Mouse (Mus musculus): Measurements from ENCODE around the gene Gm7544. TPM values are rescaled to one million over a fixed set of nuclear protein-coding genes. Genes with fewer than 3 reads are reported as not detected.

Gene Gm7544
- total and polyA plus RNA-seq, 2 experiments from 2014 or later: not detected

GRCm38 (mm10) chr1:82986738-82987137 is 30.9 kb upstream of the Gm7544 start:
- Histone ChIP-seq H3K9me3 (ENCODE audit: low read length) (no peaks in the 10 kb centered on the region), H3K36me3 (ENCODE audit: insufficient read depth, low read length) (no peaks in the 10 kb centered on the region), H3K4me1 (ENCODE audit: insufficient read depth, low read length) (no peaks in the 10 kb centered on the region), H3K4me3 (ENCODE audit: low read length) (no peak overlapping the region), H3K27me3 (ENCODE audit: insufficient read depth, low read length) (no peaks in the 10 kb centered on the region), H3K27ac (no peak overlapping the region), H3K9ac (replicated peaks; ENCODE audit: low read length) (no peak overlapping the region), H3K4me2 (ENCODE audit: low read depth, low read length) (no peak overlapping the region)
- ATAC-seq: no peak
- WGBS: 92% methylated on average over 6 of the region's 6 CpGs
- no peak for TF ChIP-seq CTCF (IDR thresholded peaks at IDR 0.05; ENCODE audit: low read depth)
- no peak for DNase-seq (ENCODE audit: low spot score)

DNA sequence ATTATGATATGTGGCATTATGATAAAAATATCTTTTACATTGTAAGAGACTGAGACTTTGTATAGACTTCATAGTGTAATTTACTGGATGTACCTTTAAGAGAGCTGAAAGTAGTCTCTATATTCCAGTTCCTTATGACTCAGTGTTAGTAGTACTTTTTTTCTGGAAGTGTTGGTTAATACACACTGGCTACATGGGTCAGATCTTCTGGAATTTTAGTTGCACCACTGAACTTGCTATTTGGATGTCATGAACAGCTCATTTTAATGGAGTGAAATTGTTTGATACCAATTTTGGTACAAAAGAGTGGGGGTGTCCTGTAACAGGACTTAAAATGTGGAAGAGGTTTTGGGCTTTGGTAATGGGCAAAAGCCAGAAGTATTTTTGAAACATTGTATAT is 22.0 kb upstream of the Gm7544 start:
- Histone ChIP-seq H3K9me3 (ENCODE audit: low read length) (no peaks in the 10 kb centered on the region), H3K4me2 (ENCODE audit: low read depth, low read length) (no peak overlapping the region), H3K36me3 (ENCODE audit: insufficient read depth, low read length) (no peaks in the 10 kb centered on the region), H3K4me3 (ENCODE audit: low read length) (no peak overlapping the region), H3K9ac (replicated peaks; ENCODE audit: low read length) (no peak overlapping the region), H3K27me3 (ENCODE audit: insufficient read depth, low read length) (no peaks in the 10 kb centered on the region), H3K27ac (no peak overlapping the region), H3K4me1 (ENCODE audit: insufficient read depth, low read length) (no peaks in the 10 kb centered on the region)
- DNase-seq (ENCODE audit: low spot score) (no peak), ATAC-seq (no peak)
- TF ChIP-seq CTCF (IDR thresholded peaks at IDR 0.05; ENCODE audit: low read depth): no peak

DNA sequence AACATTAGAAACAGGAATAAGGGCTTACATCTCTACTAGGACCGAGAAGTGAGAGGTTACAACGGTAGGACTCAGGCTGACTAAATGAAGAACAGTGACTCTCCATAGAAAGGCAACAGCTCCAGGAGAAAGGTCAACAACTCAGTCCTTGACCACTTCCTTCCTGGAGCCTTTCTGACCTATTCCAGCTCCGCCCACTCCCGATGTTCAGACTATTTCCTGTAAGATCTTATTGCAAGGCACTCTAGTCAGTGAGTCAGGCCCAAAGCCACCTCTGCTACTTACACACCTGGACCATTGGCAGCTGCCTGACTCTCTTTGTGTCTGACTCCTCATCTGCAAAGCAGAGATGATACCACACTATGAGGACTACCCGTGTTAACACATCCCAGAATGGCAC is 19.9 kb upstream of the Gm7544 start:
- TF ChIP-seq CTCF (IDR thresholded peaks at IDR 0.05; ENCODE audit: low read depth): no peak
- Histone ChIP-seq H3K4me1 (ENCODE audit: insufficient read depth, low read length) (no peaks in the 10 kb centered on the region; the same call in 1 of the 2 replicates), H3K36me3 (ENCODE audit: insufficient read depth, low read length) (no peaks in the 10 kb centered on the region), H3K9ac (replicated peaks; ENCODE audit: low read length) (no peak overlapping the region), H3K4me3 (ENCODE audit: low read length) (no peak overlapping the region), H3K27ac (no peak overlapping the region), H3K9me3 (ENCODE audit: low read length) (no peaks in the 10 kb centered on the region), H3K4me2 (ENCODE audit: low read depth, low read length) (no peak overlapping the region), H3K27me3 (ENCODE audit: insufficient read depth, low read length) (no peaks in the 10 kb centered on the region)
- WGBS: 81% methylated on average over 5 of the region's 5 CpGs
- ATAC-seq (no peak), DNase-seq (ENCODE audit: low spot score) (no peak)

DNA sequence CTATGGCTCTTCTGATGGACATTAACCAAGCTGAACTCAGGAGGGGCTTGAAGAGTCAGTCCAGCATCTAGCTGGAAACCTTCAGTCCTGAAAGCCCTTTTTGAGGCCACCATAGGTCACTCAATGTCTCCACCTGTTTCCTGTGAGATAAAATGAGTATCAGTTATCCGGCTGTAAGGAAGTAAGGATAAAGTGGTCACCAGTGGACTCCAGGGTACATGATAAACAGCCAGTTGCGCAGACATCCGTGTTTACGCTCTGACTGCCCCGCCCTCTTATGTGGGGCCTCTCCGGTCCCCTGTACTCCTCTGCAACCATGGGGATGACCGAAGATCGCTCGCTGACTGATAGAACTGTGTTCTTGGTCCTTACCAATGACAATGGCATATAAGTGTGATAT is 18.5 kb upstream of the Gm7544 start:
- no peaks in the 10 kb centered on the region; the same call in 1 of the 2 replicates for H3K4me1 ChIP-seq (ENCODE audit: insufficient read depth, low read length)
- no peaks in the 10 kb centered on the region for H3K27me3 ChIP-seq (ENCODE audit: insufficient read depth, low read length)
- no peaks in the 10 kb centered on the region for H3K36me3 ChIP-seq (ENCODE audit: insufficient read depth, low read length)
- no peak for TF ChIP-seq CTCF (IDR thresholded peaks at IDR 0.05; ENCODE audit: low read depth)
- WGBS: 91% methylated on average over 9 of the region's 9 CpGs
- ATAC-seq (no peak), DNase-seq (ENCODE audit: low spot score) (no peak)
- H3K4me3 ChIP-seq (ENCODE audit: low read length): no peak overlapping the region
- H3K27ac ChIP-seq: no peak overlapping the region
- no peaks in the 10 kb centered on the region for H3K9me3 ChIP-seq (ENCODE audit: low read length)
- no peak overlapping the region for H3K4me2 ChIP-seq (ENCODE audit: low read depth, low read length)
- H3K9ac ChIP-seq (replicated peaks; ENCODE audit: low read length): no peak overlapping the region

GRCm38 (mm10) chr1:82973901-82974300 is 18.1 kb upstream of the Gm7544 start:
- Histone ChIP-seq H3K9ac (replicated peaks; ENCODE audit: low read length) (no peak overlapping the region), H3K36me3 (ENCODE audit: insufficient read depth, low read length) (no peaks in the 10 kb centered on the region), H3K9me3 (ENCODE audit: low read length) (no peaks in the 10 kb centered on the region), H3K4me1 (ENCODE audit: insufficient read depth, low read length) (no peaks in the 10 kb centered on the region; the same call in 1 of the 2 replicates), H3K4me2 (ENCODE audit: low read depth, low read length) (no peak overlapping the region), H3K27me3 (ENCODE audit: insufficient read depth, low read length) (no peaks in the 10 kb centered on the region), H3K4me3 (ENCODE audit: low read length) (no peak overlapping the region), H3K27ac (no peak overlapping the region)
- 82% methylated on average over 6 of the region's 6 CpGs for WGBS
- DNase-seq (ENCODE audit: low spot score): no peak
- no peak for ATAC-seq
- TF ChIP-seq CTCF (IDR thresholded peaks at IDR 0.05; ENCODE audit: low read depth): no peak

- H3K4me1 ChIP-seq (ENCODE audit: insufficient read depth, low read length): no peaks in the 10 kb centered on the region; the same call in 1 of the 2 replicates
- H3K4me3 ChIP-seq (ENCODE audit: low read length): no peak overlapping the region
- no peaks in the 10 kb centered on the region for H3K27me3 ChIP-seq (ENCODE audit: insufficient read depth, low read length)
- TF ChIP-seq CTCF (IDR thresholded peaks at IDR 0.05; ENCODE audit: low read depth): no peak
- H3K27ac ChIP-seq: no peak overlapping the region
- H3K4me2 ChIP-seq (ENCODE audit: low read depth, low read length): no peak overlapping the region
- no peaks in the 10 kb centered on the region for H3K36me3 ChIP-seq (ENCODE audit: insufficient read depth, low read length)
- 85% methylated on average over 1 of the region's 1 CpGs for WGBS
- no peaks in the 10 kb centered on the region for H3K9me3 ChIP-seq (ENCODE audit: low read length)
- DNase-seq (ENCODE audit: low spot score) (no peak), ATAC-seq (no peak)
- no peak overlapping the region for H3K9ac ChIP-seq (replicated peaks; ENCODE audit: low read length)
These were observed 17.4 kb upstream of the Gm7544 start for GRCm38 (mm10) chr1:82973244-82973643.

DNA sequence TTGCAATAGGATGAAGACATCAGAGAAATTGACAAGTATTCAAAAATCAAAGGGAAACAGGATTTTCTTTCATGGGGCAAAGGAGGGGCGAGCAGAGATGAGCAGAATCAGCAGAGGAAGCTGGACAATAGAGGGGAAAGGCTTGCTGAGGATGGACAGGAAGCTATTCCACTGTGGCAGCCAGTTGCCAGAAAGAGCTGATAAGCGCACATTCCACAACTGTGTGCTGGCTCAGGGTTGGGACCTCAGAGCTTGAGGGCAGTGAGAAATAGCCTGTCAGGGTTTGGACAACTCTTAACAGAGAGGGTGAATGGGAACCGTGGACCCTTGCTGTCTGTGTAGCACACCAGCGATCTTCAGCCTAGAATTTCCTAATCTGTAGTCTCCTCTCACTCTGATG is 16.2 kb upstream of the Gm7544 start:
- DNase-seq (ENCODE audit: low spot score) (no peak), ATAC-seq (no peak)
- Histone ChIP-seq H3K4me1 (ENCODE audit: insufficient read depth, low read length) (no peaks in the 10 kb centered on the region; the same call in 1 of the 2 replicates), H3K36me3 (ENCODE audit: insufficient read depth, low read length) (no peaks in the 10 kb centered on the region), H3K27ac (no peak overlapping the region), H3K4me3 (ENCODE audit: low read length) (no peak overlapping the region), H3K4me2 (ENCODE audit: low read depth, low read length) (no peak overlapping the region), H3K9me3 (ENCODE audit: low read length) (no peaks in the 10 kb centered on the region), H3K9ac (replicated peaks; ENCODE audit: low read length) (no peak overlapping the region), H3K27me3 (ENCODE audit: insufficient read depth, low read length) (no peaks in the 10 kb centered on the region)
- no peak for TF ChIP-seq CTCF (IDR thresholded peaks at IDR 0.05; ENCODE audit: low read depth)
- WGBS: 64% methylated on average over 4 of the region's 4 CpGs
